Mouse (Mus musculus): Measurements from ENCODE around the gene Acsl6.

DNA sequence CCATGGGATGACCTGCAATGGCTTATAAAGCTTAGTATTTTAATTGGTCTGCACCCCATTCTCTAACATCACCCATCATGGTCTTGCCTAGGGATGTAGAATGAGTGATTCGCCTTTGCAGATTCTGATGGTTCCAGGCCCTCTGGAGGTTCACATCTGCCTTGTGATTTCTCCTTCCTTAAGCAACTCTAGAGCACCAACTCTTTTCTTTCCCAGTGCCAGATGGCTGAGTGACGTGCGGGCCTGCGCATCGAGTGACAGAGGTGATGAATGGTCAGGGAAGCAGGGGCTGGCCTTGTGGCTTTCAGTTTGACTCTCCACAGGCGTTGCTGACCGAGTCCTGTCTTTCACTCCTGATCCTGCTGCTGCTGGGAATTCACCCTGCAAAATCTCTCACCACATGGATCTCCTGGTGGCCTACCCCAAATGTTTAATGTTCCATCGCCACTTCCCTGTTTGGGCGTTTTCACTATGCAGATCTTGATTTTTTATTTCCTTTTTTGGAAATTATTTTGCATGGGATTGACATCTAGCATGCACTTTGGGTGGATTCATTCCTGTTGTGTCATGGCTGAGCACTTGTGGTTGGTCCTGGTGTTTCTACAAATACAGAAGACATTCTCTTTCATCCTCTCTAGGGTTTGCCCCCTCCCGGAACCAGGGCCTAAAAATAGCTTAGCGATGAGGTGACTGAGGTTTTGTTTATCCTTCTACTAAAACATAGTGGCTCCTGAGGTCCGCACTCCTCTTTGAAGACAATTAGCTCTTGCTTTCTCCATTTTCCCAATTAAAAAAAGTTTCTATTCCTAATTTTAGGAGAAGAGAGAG lies 9.4 kb upstream of the Acsl6 start:
- TF ChIP-seq CEBPB (IDR thresholded peaks at IDR 0.05; ENCODE audit: insufficient read depth, poor library complexity, severe bottlenecking) (no peak), SRF (IDR thresholded peaks at IDR 0.05; ENCODE audit: control insufficient read depth, insufficient read length, low read depth) (no peak)
